Mouse (Mus musculus): Measurements from ENCODE around the gene Zswim1.

Zswim1 gene

GRCm38 (mm10) chr2:164822636-164823165, at the start of gene Zswim1:
Gene Zswim1, plus strand, starts transcription at chr2:164822686.
- DNase-seq: peak; percentile 100

GRCm38 (mm10) chr2:164773229-164773988, 49.1 kb upstream of the Zswim1 start:
- no peak for DNase-seq

GRCm38 (mm10) chr2:164773989-164774364, 48.5 kb upstream of the Zswim1 start:
- DNase-seq: no peak

- DNase-seq: no peak
Measured at GRCm38 (mm10) chr2:164776130-164776529, 46.4 kb upstream of the Zswim1 start.

GRCm38 (mm10) chr2:164776801-164777200, 45.7 kb upstream of the Zswim1 start:
- DNase-seq: no peak

GRCm38 (mm10) chr2:164777246-164778014, 45.1 kb upstream of the Zswim1 start:
- no peak for DNase-seq

- no peak for DNase-seq
Measured at GRCm38 (mm10) chr2:164778015-164778287, 44.5 kb upstream of the Zswim1 start.

GRCm38 (mm10) chr2:164778809-164779208, 43.7 kb upstream of the Zswim1 start:
- DNase-seq: no peak

- no peak for DNase-seq
Measured at GRCm38 (mm10) chr2:164779481-164780086, 42.9 kb upstream of the Zswim1 start, which contains the start of gene Tnnc2. Gene Tnnc2, minus strand, starts transcription at chr2:164779967.

- no peak for DNase-seq
Measured at GRCm38 (mm10) chr2:164781876-164782275, 40.6 kb upstream of the Zswim1 start.

GRCm38 (mm10) chr2:164783926-164784581, 38.4 kb upstream of the Zswim1 start:
- no peak for DNase-seq

- no peak for DNase-seq
Measured at GRCm38 (mm10) chr2:164784869-164785420, 37.5 kb upstream of the Zswim1 start.

- peak; percentile 87 for DNase-seq
Measured at GRCm38 (mm10) chr2:164785481-164786387, 36.8 kb upstream of the Zswim1 start, which contains the start of gene Snx21. Gene Snx21, plus strand, starts transcription at chr2:164785823.

GRCm38 (mm10) chr2:164786388-164786885, 36.0 kb upstream of the Zswim1 start:
- no peak for DNase-seq

- DNase-seq: no peak
Measured at GRCm38 (mm10) chr2:164787032-164787431, 35.5 kb upstream of the Zswim1 start.

- DNase-seq: no peak
Measured at GRCm38 (mm10) chr2:164787779-164788178, 34.7 kb upstream of the Zswim1 start.

GRCm38 (mm10) chr2:164788411-164788810, 34.1 kb upstream of the Zswim1 start:
- DNase-seq: no peak

GRCm38 (mm10) chr2:164790451-164790850, 32.0 kb upstream of the Zswim1 start:
- DNase-seq: no peak

GRCm38 (mm10) chr2:164791841-164792261, 30.6 kb upstream of the Zswim1 start:
- no peak for DNase-seq

- no peak for DNase-seq
Measured at GRCm38 (mm10) chr2:164792400-164793190, 29.9 kb upstream of the Zswim1 start.
